Mouse (Mus musculus) embryonic stem cell, embryonic (primary cell): Measurements from ENCODE around the gene Odam.

Source experiments
- CTCF ChIA-PET, 4 experiments: fragments of 300-600 bp in 2 of 4; fragments of 350-600 bp in 2 of 4; sonication (Branson Sonifier 250); formaldehyde crosslinking; loops; one replicate each; lab custom pipeline; 2022; ENCODE audit warnings: inconsistent platforms in 2 of 4; lab: Charles Lee
- POLR2A ChIA-PET, 4 experiments: fragments of 300-600 bp in 2 of 4; fragments of 350-600 bp in 2 of 4; sonication (Branson Sonifier 250); formaldehyde crosslinking; loops; one replicate each; lab custom pipeline; 2022; ENCODE audit warnings: antibody characterized with exemption in 4 of 4, inconsistent platforms in 1 of 4; lab: Charles Lee

Gene Odam

GRCm38 (mm10) chr5:87884729-87885128, at the start of gene Odam:
Gene Odam, plus strand, starts transcription at chr5:87885029.
- POLR2A ChIA-PET: no interaction called here

GRCm38 (mm10) chr5:87855136-87855716, 29.6 kb upstream of the Odam start:
- CTCF ChIA-PET: no interaction called here

More at GRCm38 (mm10) chr5:87884729-87885128, at the start of gene Odam:
- CTCF ChIA-PET: interaction anchor here in 1 of 4 experiments (0.6 kb wide), 1 partner anchor 220 kb away, joined by 5 read pairs; no protein-coding TSS in a partner anchor

GRCm38 (mm10) chr5:87870084-87870483, 14.7 kb upstream of the Odam start:
- POLR2A ChIA-PET: no interaction called here
- CTCF ChIA-PET: no interaction called here

More at GRCm38 (mm10) chr5:87855136-87855716, 29.6 kb upstream of the Odam start:
- POLR2A ChIA-PET: no interaction called here

- POLR2A ChIA-PET: no interaction called here
Measured at GRCm38 (mm10) chr5:87871423-87871822, 13.4 kb upstream of the Odam start.

GRCm38 (mm10) chr5:87925372-87925771, 40.5 kb downstream of the Odam start, which contains the start of gene Csn3:
Gene Csn3, plus strand, starts transcription at chr5:87925579.
- POLR2A ChIA-PET: no interaction called here
- CTCF ChIA-PET: no interaction called here

More at GRCm38 (mm10) chr5:87871423-87871822, 13.4 kb upstream of the Odam start:
- CTCF ChIA-PET: interaction anchor here (0.5 to 1.4 kb wide), 13 partner anchors 9 to 527 kb away, joined by 3 to 5 read pairs (median 3); no protein-coding TSS in a partner anchor

GRCm38 (mm10) chr5:87931603-87932002, 46.8 kb downstream of the Odam start:
- ChIA-PET CTCF (no interaction called here), POLR2A (no interaction called here)

GRCm38 (mm10) chr5:87940752-87941151, 55.9 kb downstream of the Odam start:
- ChIA-PET POLR2A (no interaction called here), CTCF (interaction anchor here in 1 of 4 experiments (1.0 kb wide), 1 partner anchor 69 kb away, joined by 3 read pairs; no protein-coding TSS in a partner anchor)

GRCm38 (mm10) chr5:87942515-87942914, 57.7 kb downstream of the Odam start:
- CTCF ChIA-PET: no interaction called here
- POLR2A ChIA-PET: no interaction called here
